Mouse (Mus musculus) C2C12 (cell line): ENCODE results near the gene Snapc5. TPM values are rescaled to one million over a fixed set of nuclear protein-coding genes. Genes with fewer than 3 reads are reported as not detected.
"Not testable (repeated sequence)": the region's sequence is repeated elsewhere in the genome, so short reads cannot be mapped to it uniquely, and the experiment has no call there.

ENCODE experiments used
- H3K27me3 ChIP-seq: one replicate; pipeline ENCODE4 v1.6.1; 2011; ENCODE audit not compliant: control insufficient read depth, insufficient read depth, insufficient read length
- H3K36me3 ChIP-seq: one replicate; pipeline ENCODE4 v1.6.1; 2011; ENCODE audit not compliant: control insufficient read depth, insufficient read depth
- H3K4me3 ChIP-seq: one replicate; pipeline ENCODE4 v1.5.1; 2011; ENCODE audit warnings: mild to moderate bottlenecking, control low read depth; ENCODE audit not compliant: poor library complexity, insufficient read depth, severe bottlenecking
- H3K79me2 ChIP-seq: one replicate; pipeline ENCODE4 v1.6.1; 2011; ENCODE audit not compliant: control insufficient read depth, insufficient read depth
- H3K79me3 ChIP-seq: one replicate; pipeline ENCODE4 v1.6.1; 2011; ENCODE audit warnings: low read depth, control low read depth
- H3ac ChIP-seq: one replicate; pipeline ENCODE3; 2011; ENCODE audit warnings: low read depth; ENCODE audit not compliant: control insufficient read depth, insufficient read length
- CEBPB ChIP-seq: IDR thresholded peaks from one replicate; pipeline ENCODE4 v1.6.1; 2011; ENCODE audit warnings: low read depth, mild to moderate bottlenecking, control low read depth, moderate library complexity
- CTCF ChIP-seq: IDR thresholded peaks from one replicate; pipeline ENCODE4 v1.5.1; 2011; ENCODE audit not compliant: control insufficient read depth, insufficient read depth, insufficient read length
- FOSL1 ChIP-seq: IDR thresholded peaks from one replicate; pipeline ENCODE4 v1.8.0; 2011; ENCODE audit warnings: mild to moderate bottlenecking, low read length; ENCODE audit not compliant: poor library complexity, insufficient read depth, severe bottlenecking
- MAX ChIP-seq: IDR thresholded peaks from one replicate; pipeline ENCODE4 v1.6.1; 2011; ENCODE audit warnings: mild to moderate bottlenecking, control low read depth
- MYOD1 ChIP-seq: IDR thresholded peaks from one replicate; pipeline ENCODE4 v1.6.1; 2011; ENCODE audit warnings: low read depth; ENCODE audit not compliant: control insufficient read depth, insufficient read length
- MYOG ChIP-seq: IDR thresholded peaks from one replicate; pipeline ENCODE4 v1.6.1; 2011; ENCODE audit not compliant: control insufficient read depth, insufficient read length; ENCODE audit errors: extremely low read depth
- USF1 ChIP-seq: IDR thresholded peaks from one replicate; pipeline ENCODE4 v1.6.1; 2011; ENCODE audit warnings: low read depth, mild to moderate bottlenecking, control low read depth, moderate library complexity
- polyA plus RNA-seq: library from polyadenylated mRNA; unstranded; fragments of >200 nt; fragmentation: generic; extraction: Trizol; gene quantifications from one replicate; pipeline ENCODE4 v1.2.1, GENCODE M21; 2012; ENCODE audit warnings: missing spikeins

The Snapc5 gene
- polyA plus RNA-seq, 1 experiment, result 6.0 TPM

- Histone ChIP-seq H3K79me2 (no peaks in the 10 kb centered on the region), H3K27me3 (no peaks in the 10 kb centered on the region), H3K4me3 (no peak overlapping the region), H3K79me3 (no peaks in the 10 kb centered on the region), H3ac (no peak overlapping the region), H3K36me3 (peaks cover 12% of the 10 kb centered on the region)
- TF ChIP-seq MAX, result no peak
- TF ChIP-seq CEBPB, result no peak
- TF ChIP-seq MYOD1, result no peak
- no peak for TF ChIP-seq USF1
- no peak for TF ChIP-seq FOSL1
- TF ChIP-seq MYOG, result no peak
- TF ChIP-seq CTCF, result no peak
Observed at GRCm38 (mm10) chr9:64198068-64198762, 19.1 kb downstream of the Snapc5 start.

- not testable (repeated sequence) for H3K27me3 ChIP-seq, H3K79me2 ChIP-seq, H3K79me3 ChIP-seq, H3K4me3 ChIP-seq, H3ac ChIP-seq
- H3K36me3 ChIP-seq, result peaks cover 15% of the 10 kb centered on the region
Observed at GRCm38 (mm10) chr9:64198763-64199418, 19.8 kb downstream of the Snapc5 start.

GRCm38 (mm10) chr9:64199897-64200296 is 20.8 kb downstream of the Snapc5 start:
- Histone ChIP-seq H3K27me3 (no peaks in the 10 kb centered on the region), H3K79me3 (no peaks in the 10 kb centered on the region), H3ac (no peak overlapping the region), H3K4me3 (no peak overlapping the region), H3K79me2 (no peaks in the 10 kb centered on the region), H3K36me3 (peaks cover 24% of the 10 kb centered on the region)
- TF ChIP-seq CEBPB (no peak), MAX (no peak), FOSL1 (no peak), CTCF (no peak), MYOG (no peak), USF1 (no peak), MYOD1 (no peak)

- Histone ChIP-seq H3K4me3 (no peak overlapping the region), H3K79me3 (no peaks in the 10 kb centered on the region), H3K27me3 (no peaks in the 10 kb centered on the region), H3ac (no peak overlapping the region), H3K79me2 (no peaks in the 10 kb centered on the region), H3K36me3 (peaks cover 26% of the 10 kb centered on the region)
- peak; percentile 44 for TF ChIP-seq CEBPB
- TF ChIP-seq MYOG, result no peak
Observed at GRCm38 (mm10) chr9:64202331-64202730, 23.3 kb downstream of the Snapc5 start.

GRCm38 (mm10) chr9:64202866-64203265 is 23.8 kb downstream of the Snapc5 start:
- Histone ChIP-seq H3ac (no peak overlapping the region), H3K36me3 (peaks cover 26% of the 10 kb centered on the region), H3K4me3 (no peak overlapping the region), H3K79me2 (no peaks in the 10 kb centered on the region), H3K27me3 (no peaks in the 10 kb centered on the region), H3K79me3 (no peaks in the 10 kb centered on the region)
- TF ChIP-seq MYOD1 (no peak), FOSL1 (no peak), MYOG (no peak)

- peaks cover 20% of the 10 kb centered on the region for H3K36me3 ChIP-seq
Observed at GRCm38 (mm10) chr9:64207509-64208084, 28.5 kb downstream of the Snapc5 start.

More at GRCm38 (mm10) chr9:64207509-64208084, 28.5 kb downstream of the Snapc5 start:
- Histone ChIP-seq H3ac (no peak overlapping the region), H3K27me3 (no peaks in the 10 kb centered on the region), H3K79me3 (no peaks in the 10 kb centered on the region), H3K79me2 (no peaks in the 10 kb centered on the region), H3K4me3 (no peak overlapping the region)
- TF ChIP-seq FOSL1, result no peak
- TF ChIP-seq USF1, result no peak
- no peak for TF ChIP-seq CTCF
- TF ChIP-seq MAX, result no peak
- TF ChIP-seq MYOG, result no peak
- TF ChIP-seq MYOD1, result no peak
- no peak for TF ChIP-seq CEBPB
